In genomic region chr2:25318971-25319773, GRCm38 (mm10) we compare ENCODE assay signal across 8 mouse cellular contexts. TPM values are rescaled to one million over a fixed set of nuclear protein-coding genes. Genes with fewer than 3 reads are reported as not detected.
A peak's percentile ranks its signal among the peaks of the same experiment; 100 is the strongest.
DNase-seq lines count a peak whose midpoint lies in the region; ATAC-seq lines count a peak whose summit lies in the region.

Gene Grin1, minus strand, starts transcription at chr2:25319187.

- WGBS in forebrain, embryonic 15.5 days = 9% methylated on average over 58 of the region's 58 CpGs
- 9% methylated on average over 58 of the region's 58 CpGs for WGBS in hindbrain, embryonic 14.5 days

- peak; percentile 81 for ATAC-seq in forebrain, embryonic 15.5 days (replicated peaks)
- peak; percentile 91 for ATAC-seq in hindbrain, embryonic 14.5 days (ENCODE audit: low FRiP score)

- H3K4me3 ChIP-seq in forebrain, embryonic 15.5 days = peak within 1 kb of the TSS; percentile 62
- peak within 1 kb of the TSS; percentile 48 for H3K4me3 ChIP-seq in hindbrain, embryonic 14.5 days (replicated peaks; ENCODE audit: low read length)

- peak within 1 kb of the TSS; percentile 63 for H3K9ac ChIP-seq in forebrain, embryonic 15.5 days (replicated peaks)
- peak within 1 kb of the TSS; percentile 72 for H3K9ac ChIP-seq in hindbrain, embryonic 14.5 days

- H3K9me3 ChIP-seq in forebrain, embryonic 15.5 days = no peaks in the 10 kb centered on the region
- H3K9me3 ChIP-seq in hindbrain, embryonic 14.5 days (ENCODE audit: control insufficient read depth, low read length) = no peaks in the 10 kb centered on the region

- peaks cover 42% of the 10 kb centered on the region for H3K27me3 ChIP-seq in forebrain, embryonic 15.5 days
- H3K27me3 ChIP-seq in hindbrain, embryonic 14.5 days (ENCODE audit: control insufficient read depth, insufficient read depth, low read length) = peaks cover 50% of the 10 kb centered on the region

- H3K4me1 ChIP-seq in forebrain, embryonic 15.5 days = peaks cover 14% of the 10 kb centered on the region; the same call in 1 of the 2 replicates
- 0 out of 2 replicates have a peak, but pooled peaks cover 7% of the 10 kb centered on the region for H3K4me1 ChIP-seq in hindbrain, embryonic 14.5 days (replicated peaks; ENCODE audit: control insufficient read depth, insufficient read depth, low read length)

- DNase-seq in MN1 (ENCODE audit: low spot score) = peak; percentile 79
- peak; percentile 59 for DNase-seq in c-Kit-positive CD71-positive TER-119-positive erythroid progenitor cells, embryonic 14.5 days (ENCODE audit: low spot score)
- DNase-seq in hindbrain, embryonic 14.5 days (ENCODE audit: low spot score) = peak; percentile 93
- DNase-seq in left cerebral cortex, adult 11 months (ENCODE audit: low spot score) = peak; percentile 86
- DNase-seq in lung, postnatal 14 days = peak; percentile 71
- DNase-seq in retina, adult 2 months (ENCODE audit: low read depth, low spot score) = peak; percentile 57
- DNase-seq in thymus, postnatal 36 days = peak; percentile 66

- H3K4me2 ChIP-seq in forebrain, embryonic 15.5 days (replicated peaks) = peak within 1 kb of the TSS; percentile 78
- peak within 1 kb of the TSS; percentile 64 for H3K4me2 ChIP-seq in hindbrain, embryonic 14.5 days (replicated peaks)

- no peaks in the 10 kb centered on the region for H3K36me3 ChIP-seq in forebrain, embryonic 15.5 days
- H3K36me3 ChIP-seq in hindbrain, embryonic 14.5 days (replicated peaks; ENCODE audit: control insufficient read depth, insufficient read depth) = peaks cover 7% of the 10 kb centered on the region

- peak within 1 kb of the TSS; percentile 78 for H3K27ac ChIP-seq in forebrain, embryonic 15.5 days (replicated peaks)
- H3K27ac ChIP-seq in hindbrain, embryonic 14.5 days = peak within 1 kb of the TSS; percentile 84

RNA-seq across cellular contexts. Expression of gene Grin1, which starts in this region (rescaled TPM):
- 19.1 and 21.5 TPM in 2 replicates for polyA plus RNA-seq in forebrain, embryonic 15.5 days (2015; fragmentation: Nextera tagmentation; extraction: Ambion mirVana)
- polyA plus RNA-seq in hindbrain, embryonic 14.5 days (2014; fragmentation: Nextera tagmentation; extraction: Ambion mirVana) = 57.2 and 68.4 TPM in 2 replicates

Comparison
In these comparisons a context has a peak if more than half of its experiments do, and no peak if none do; other contexts are left out.
1. Peak in every context shown above with its lines: DNase-seq, ATAC-seq, H3K4me3 ChIP-seq and H3K27ac ChIP-seq.